Comparison of ENCODE assay signal across 8 mouse cellular contexts in the genomic region with DNA sequence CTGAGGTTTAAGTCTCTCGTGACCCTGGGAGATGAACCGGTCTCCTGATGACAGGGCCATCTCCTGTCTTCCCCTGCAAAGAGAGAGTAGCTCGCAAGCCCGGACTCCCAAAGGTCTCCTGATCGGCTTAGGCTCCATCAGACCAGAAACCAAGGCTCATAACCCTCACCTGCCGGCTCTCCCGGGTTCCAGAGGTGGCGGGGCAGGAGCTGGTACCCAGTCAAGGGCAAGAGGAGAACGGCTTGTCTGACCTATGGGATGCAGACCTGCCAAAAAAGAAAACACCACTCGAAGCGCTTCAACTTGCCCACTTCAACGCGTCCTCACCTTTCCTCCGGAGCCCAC. TPM values are rescaled to one million over a fixed set of nuclear protein-coding genes. Genes with fewer than 3 reads are reported as not detected.
DNase-seq lines count a peak whose midpoint lies in the region; ATAC-seq and TF ChIP-seq lines count a peak whose summit lies in the region.

No protein-coding gene starts in this region.

- under 1% methylated on average over 14 of the region's 14 CpGs for WGBS in forebrain, embryonic 15.5 days
- WGBS in liver, postnatal 0 days (ENCODE audit: insufficient replicate concordance), result 2% methylated on average over 14 of the region's 14 CpGs

- no peak for TF ChIP-seq CTCF in liver, postnatal 0 days (IDR thresholded peaks at IDR 0.05; ENCODE audit: low read depth)

- peak overlapping the region; percentile 90 for H3K4me3 ChIP-seq in forebrain, embryonic 15.5 days
- peak overlapping the region; percentile 76 for H3K4me3 ChIP-seq in liver, postnatal 0 days (ENCODE audit: low read depth, low read length)

- peak overlapping the region; percentile 90 for H3K27ac ChIP-seq in forebrain, embryonic 15.5 days (replicated peaks)
- peak overlapping the region; percentile 88 for H3K27ac ChIP-seq in liver, postnatal 0 days (ENCODE audit: low read depth)

- peaks cover 27% of the 10 kb centered on the region for H3K4me1 ChIP-seq in forebrain, embryonic 15.5 days
- H3K4me1 ChIP-seq in liver, postnatal 0 days (ENCODE audit: insufficient read depth), result peaks cover 25% of the 10 kb centered on the region

- TF ChIP-seq EP300 in liver, postnatal 0 days (IDR thresholded peaks at IDR 0.05; ENCODE audit: low read depth), result no peak

- peaks cover 28% of the 10 kb centered on the region for H3K36me3 ChIP-seq in forebrain, embryonic 15.5 days
- peaks cover 29% of the 10 kb centered on the region for H3K36me3 ChIP-seq in liver, postnatal 0 days (replicated peaks; ENCODE audit: insufficient read depth, low read length)

- ATAC-seq in frontal cortex, adult (ENCODE audit: low TSS enrichment), result peak; percentile 21
- peak; percentile 18 for ATAC-seq in CD4-positive, CD25-positive, alpha-beta regulatory T cell, adult 4 months
- ATAC-seq in forebrain, embryonic 15.5 days (replicated peaks), result peak; percentile 59
- peak; percentile 36 for ATAC-seq in liver, postnatal 0 days

- H3K9ac ChIP-seq in forebrain, embryonic 15.5 days (replicated peaks), result peak overlapping the region; percentile 94
- peak overlapping the region; percentile 85 for H3K9ac ChIP-seq in liver, postnatal 0 days (replicated peaks)

- H3K27me3 ChIP-seq in forebrain, embryonic 15.5 days, result no peaks in the 10 kb centered on the region
- H3K27me3 ChIP-seq in liver, postnatal 0 days (ENCODE audit: insufficient read depth, low read length), result no peaks in the 10 kb centered on the region

- H3K4me2 ChIP-seq in forebrain, embryonic 15.5 days (replicated peaks), result peak overlapping the region; percentile 53
- peak overlapping the region; percentile 77 for H3K4me2 ChIP-seq in liver, postnatal 0 days (ENCODE audit: low read depth, low read length)

- no peak for DNase-seq in frontal cortex, postnatal 10 days (ENCODE audit: low spot score in 2 of 2)
- DNase-seq in liver, postnatal 0 days, result no peak
- no peak for DNase-seq in adrenal gland, adult 8-10 months
- no peak for DNase-seq in urinary bladder, adult 18-20 months (ENCODE audit: low spot score in 2 of 2)
- DNase-seq in adrenal gland, adult (ENCODE audit: inconsistent age in 2 of 2, low spot score in 1 of 2), result no peak

- H3K9me3 ChIP-seq in forebrain, embryonic 15.5 days, result no peaks in the 10 kb centered on the region
- no peaks in the 10 kb centered on the region for H3K9me3 ChIP-seq in liver, postnatal 0 days (ENCODE audit: low read length)

RNA-seq across cellular contexts. Expression of a gene that starts 0.4 kb away (rescaled TPM):
- 1,000 to 10,000 TPM in 1 of 2 experiments, 100 to 1,000 TPM in 1; 903 to 1,182 TPM for polyA plus RNA-seq in CD4-positive, CD25-positive, alpha-beta regulatory T cell, adult 4 months (2017; shearing (Covaris generic))
- 438 and 464 TPM in 2 replicates for polyA plus RNA-seq in forebrain, embryonic 15.5 days (2015; fragmentation: Nextera tagmentation; extraction: Ambion mirVana)
- polyA plus RNA-seq in liver, postnatal 0 days (2015; fragmentation: Nextera tagmentation; extraction: Ambion mirVana), result 352 and 364 TPM in 2 replicates
- 100 to 1,000 TPM; 529 to 647 (median 593) TPM for total RNA-seq in adrenal gland, adult 8-10 months (2022)

RNA-seq across cellular contexts. Expression of a gene that starts 0.4 kb away (rescaled TPM):
- 100 to 1,000 TPM; 110 to 114 TPM for polyA plus RNA-seq in CD4-positive, CD25-positive, alpha-beta regulatory T cell, adult 4 months (2017; shearing (Covaris generic))
- polyA plus RNA-seq in forebrain, embryonic 15.5 days (2015; fragmentation: Nextera tagmentation; extraction: Ambion mirVana), result 116 and 118 TPM in 2 replicates
- 88.8 and 102 TPM in 2 replicates for polyA plus RNA-seq in liver, postnatal 0 days (2015; fragmentation: Nextera tagmentation; extraction: Ambion mirVana)
- total RNA-seq in adrenal gland, adult 8-10 months (2022), result 100 to 1,000 TPM; 185 to 263 (median 226) TPM

RNA-seq across cellular contexts. Expression of a gene that starts 38.1 kb away (rescaled TPM):
- not detected for polyA plus RNA-seq in CD4-positive, CD25-positive, alpha-beta regulatory T cell, adult 4 months (2017; shearing (Covaris generic))
- polyA plus RNA-seq in forebrain, embryonic 15.5 days (2015; fragmentation: Nextera tagmentation; extraction: Ambion mirVana), result 0.33 and 0.34 TPM in 2 replicates
- 0.05 TPM in 1 of 2 replicates, not detected in the other for polyA plus RNA-seq in liver, postnatal 0 days (2015; fragmentation: Nextera tagmentation; extraction: Ambion mirVana)
- total RNA-seq in adrenal gland, adult 8-10 months (2022), result under 1 TPM in 3 of 4 experiments, not detected in 1; 0.23 to 0.42 (median 0.38) TPM
